Mouse (Mus musculus) adrenal gland, adult 18-20 months (tissue): ENCODE data around the gene Nrgn. TPM values are rescaled to one million over a fixed set of nuclear protein-coding genes. Genes with fewer than 3 reads are reported as not detected.

ENCODE experiments used
- DNase-seq, 2 experiments: peaks; one replicate each; pipeline ENCODE4 v3.0.0; 2021 to 2022; ENCODE audit warnings: low spot score in 2 of 2
- long read RNA-seq, 2 experiments: library from polyadenylated mRNA; stranded (forward); transcript quantifications; one replicate each; pipeline ENCODE4 v2.0.0; 2021
- total RNA-seq, 2 experiments: library from RNA; stranded (reverse); gene quantifications; 1 replicate in 1 of 2; 2 replicates in 1 of 2; pipeline ENCODE4 v1.2.3; 2021

Nrgn gene
- 1 to 10 TPM; 1.7 to 3.5 TPM for total RNA-seq
- long read RNA-seq, experiment 1, partial matches to known transcripts: 0 of 1 reads
- long read RNA-seq, experiment 1, other reads (novel, unspliced or antisense): 1 of 1 reads
- long read RNA-seq, experiment 2: 0 reads

GRCm38 (mm10) chr9:37552536-37553293, at the start of gene Nrgn:
Nrgn (minus strand) TSS chr9:37552904.
- peak; percentile 55 to 63 for DNase-seq

GRCm38 (mm10) chr9:37600538-37601205, 48.0 kb upstream of the Nrgn start:
- no peak for DNase-seq

GRCm38 (mm10) chr9:37598637-37599036, 45.9 kb upstream of the Nrgn start:
- no peak for DNase-seq

GRCm38 (mm10) chr9:37595570-37595969, 42.9 kb upstream of the Nrgn start:
- no peak for DNase-seq

- DNase-seq: no peak
Measured at GRCm38 (mm10) chr9:37593690-37594089, 41.0 kb upstream of the Nrgn start.

- no peak for DNase-seq
Measured at GRCm38 (mm10) chr9:37592633-37593032, 39.9 kb upstream of the Nrgn start.

- no peak for DNase-seq
Measured at GRCm38 (mm10) chr9:37592025-37592424, 39.3 kb upstream of the Nrgn start.

- DNase-seq: no peak
Measured at GRCm38 (mm10) chr9:37590381-37590780, 37.7 kb upstream of the Nrgn start.

- no peak for DNase-seq
Measured at GRCm38 (mm10) chr9:37586718-37587117, 34.0 kb upstream of the Nrgn start.

- DNase-seq: no peak
Measured at GRCm38 (mm10) chr9:37583594-37583993, 30.9 kb upstream of the Nrgn start.

GRCm38 (mm10) chr9:37576436-37576930, 23.8 kb upstream of the Nrgn start:
- DNase-seq: no peak

- DNase-seq: no peak
Measured at GRCm38 (mm10) chr9:37572204-37572876, 19.6 kb upstream of the Nrgn start.

- DNase-seq: no peak
Measured at GRCm38 (mm10) chr9:37569231-37569835, 16.6 kb upstream of the Nrgn start.

GRCm38 (mm10) chr9:37568605-37569214, 16.0 kb upstream of the Nrgn start:
- DNase-seq: no peak

GRCm38 (mm10) chr9:37567892-37568604, 15.3 kb upstream of the Nrgn start:
- no peak for DNase-seq

- no peak for DNase-seq
Measured at GRCm38 (mm10) chr9:37567454-37567853, 14.8 kb upstream of the Nrgn start.

GRCm38 (mm10) chr9:37567019-37567418, 14.3 kb upstream of the Nrgn start:
- no peak for DNase-seq

GRCm38 (mm10) chr9:37563805-37564204, 11.1 kb upstream of the Nrgn start:
- DNase-seq: no peak

GRCm38 (mm10) chr9:37560617-37561016, 7.9 kb upstream of the Nrgn start:
- no peak for DNase-seq

GRCm38 (mm10) chr9:37556366-37556765, 3.7 kb upstream of the Nrgn start:
- DNase-seq: no peak
